Mouse (Mus musculus): Measurements from ENCODE around the gene Adk.

Adk gene

GRCm38 (mm10) chr14:21099371-21099770 is 47.0 kb downstream of the Adk start:
- no peak for DNase-seq (ENCODE audit: low read depth, low spot score)

DNA sequence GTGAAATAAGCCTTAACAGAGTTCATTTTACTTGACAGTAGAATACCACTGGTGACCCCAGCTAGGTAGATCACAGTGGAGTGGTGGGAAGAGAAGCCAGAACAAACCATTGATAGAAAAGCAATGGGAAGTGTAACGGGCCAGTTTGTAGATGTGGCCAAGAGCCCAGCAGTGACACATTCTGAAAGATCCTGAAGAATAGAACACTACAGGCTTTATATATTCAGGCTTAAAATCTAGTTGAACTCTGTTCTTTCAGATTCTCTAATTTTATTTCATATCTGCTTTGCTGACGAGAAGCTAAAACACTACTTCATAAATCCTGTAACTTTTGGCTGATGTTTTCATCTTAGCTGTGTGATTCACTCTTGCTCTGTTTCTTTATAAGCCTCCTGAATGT is 48.5 kb downstream of the Adk start:
- DNase-seq (ENCODE audit: low read depth, low spot score) = no peak

DNA sequence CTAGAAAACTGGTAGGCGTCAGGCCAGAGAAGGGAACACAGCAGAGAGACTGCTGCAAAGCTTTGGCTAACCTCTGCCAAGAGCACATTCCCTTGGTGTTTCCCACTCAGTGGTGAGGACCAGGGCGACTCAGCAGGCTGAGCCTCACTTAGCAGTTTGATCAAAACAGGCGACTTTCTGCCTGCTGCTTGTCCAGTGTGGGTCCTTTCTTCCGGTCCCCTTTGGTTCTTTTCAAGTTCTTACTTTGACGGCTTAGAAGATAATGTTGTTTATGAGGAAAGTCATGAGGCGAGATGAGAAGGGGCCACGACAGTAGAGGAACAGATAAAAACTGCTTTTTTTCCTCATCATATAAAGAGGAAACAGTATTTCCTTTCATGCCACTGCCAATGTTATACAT is 49.2 kb downstream of the Adk start:
- DNase-seq (ENCODE audit: low read depth, low spot score) = no peak

DNA sequence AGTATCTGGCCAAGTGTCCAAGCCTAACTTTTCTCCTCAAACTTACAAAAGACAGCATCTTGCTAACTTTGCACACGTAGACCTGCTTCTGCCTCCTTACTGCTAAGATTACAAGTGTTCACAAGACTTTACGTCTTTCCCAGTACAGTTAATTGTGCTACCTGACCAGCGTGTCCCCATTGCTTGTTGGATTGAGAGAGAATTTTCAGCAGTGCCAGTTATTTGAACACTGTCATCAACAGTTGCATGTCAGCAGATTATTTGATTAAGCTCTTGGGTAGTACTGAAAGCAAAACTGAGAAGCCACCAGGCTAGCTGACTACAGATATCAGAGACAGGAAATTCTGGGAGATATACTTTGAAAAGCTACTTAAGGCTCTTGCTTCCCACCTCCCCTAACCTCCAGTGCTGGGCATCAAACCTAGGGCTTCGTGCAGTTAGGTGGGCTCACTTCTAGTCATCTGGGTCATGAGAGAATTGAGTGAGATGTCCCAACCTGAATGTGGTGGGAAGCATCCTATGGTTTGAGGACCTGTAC is 50.4 kb downstream of the Adk start:
- DNase-seq (ENCODE audit: low read depth, low spot score) = no peak

GRCm38 (mm10) chr14:21105049-21105448 is 52.7 kb downstream of the Adk start:
- no peak for DNase-seq (ENCODE audit: low read depth, low spot score)

DNA sequence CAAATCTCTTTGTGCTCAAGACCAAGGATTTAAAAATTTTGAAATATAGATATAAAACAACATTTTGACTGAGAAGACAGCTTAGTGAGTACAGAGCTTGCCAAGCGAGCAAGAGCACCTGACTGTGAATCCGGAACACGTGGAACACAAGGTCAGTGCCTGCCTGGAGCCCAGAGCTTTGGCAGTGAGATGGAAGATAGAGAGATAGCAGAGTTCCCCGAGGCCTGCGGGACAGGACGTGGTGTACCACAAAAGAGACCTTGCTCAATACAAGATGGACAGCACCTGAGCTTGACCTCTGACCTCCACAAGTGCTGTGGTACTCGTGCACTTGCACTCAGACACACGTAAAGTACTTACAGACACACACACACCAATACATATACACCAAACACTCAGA is 54.2 kb downstream of the Adk start:
- no peak for DNase-seq (ENCODE audit: low read depth, low spot score)

DNA sequence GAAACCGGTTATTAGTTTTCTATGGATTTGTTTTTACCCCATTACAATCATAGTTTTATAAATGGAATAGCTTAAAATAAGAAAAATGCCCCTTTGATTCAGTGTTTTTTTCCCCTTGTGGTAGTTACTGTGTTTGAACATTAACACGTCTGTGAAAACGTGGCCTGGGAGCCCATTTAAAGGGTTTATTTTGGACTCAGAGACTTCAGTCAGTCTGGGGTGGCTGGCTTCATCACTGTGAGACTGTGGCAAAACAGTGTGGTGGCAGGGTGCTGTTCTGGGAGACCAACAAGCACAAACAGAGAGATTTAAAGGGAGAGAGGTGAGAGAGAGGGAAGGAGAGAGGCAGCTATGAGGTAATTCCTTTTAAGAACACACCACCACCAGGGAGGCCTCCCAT is 55.2 kb downstream of the Adk start:
- no peak for DNase-seq (ENCODE audit: low read depth, low spot score)

- no peak for DNase-seq (ENCODE audit: low read depth, low spot score)
Observed at GRCm38 (mm10) chr14:21110492-21110891, 58.1 kb downstream of the Adk start.

- no peak for DNase-seq (ENCODE audit: low read depth, low spot score)
Observed at GRCm38 (mm10) chr14:21111500-21111899, 59.1 kb downstream of the Adk start.

GRCm38 (mm10) chr14:21112174-21112573 is 59.8 kb downstream of the Adk start:
- DNase-seq (ENCODE audit: low read depth, low spot score) = no peak

DNA sequence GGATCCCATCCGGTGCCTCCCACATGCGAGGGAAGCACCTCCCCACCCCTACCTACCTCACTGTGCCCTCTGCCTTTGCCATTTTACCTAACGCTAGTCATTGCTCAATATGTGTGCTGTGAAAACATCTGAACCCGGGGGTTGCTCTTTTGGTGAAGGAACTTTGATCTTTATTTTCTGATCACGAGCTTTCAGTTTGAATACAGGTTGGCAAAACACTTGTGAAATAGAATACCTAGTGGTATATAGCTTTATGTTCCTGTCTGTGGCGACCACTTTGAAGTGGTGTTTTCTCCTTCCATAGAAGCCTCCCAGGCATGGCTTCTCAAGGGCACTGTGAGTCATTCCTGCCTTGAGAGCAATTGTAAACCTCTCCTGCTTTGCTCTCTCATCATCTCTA is 60.4 kb downstream of the Adk start:
- DNase-seq (ENCODE audit: low read depth, low spot score) = no peak

DNA sequence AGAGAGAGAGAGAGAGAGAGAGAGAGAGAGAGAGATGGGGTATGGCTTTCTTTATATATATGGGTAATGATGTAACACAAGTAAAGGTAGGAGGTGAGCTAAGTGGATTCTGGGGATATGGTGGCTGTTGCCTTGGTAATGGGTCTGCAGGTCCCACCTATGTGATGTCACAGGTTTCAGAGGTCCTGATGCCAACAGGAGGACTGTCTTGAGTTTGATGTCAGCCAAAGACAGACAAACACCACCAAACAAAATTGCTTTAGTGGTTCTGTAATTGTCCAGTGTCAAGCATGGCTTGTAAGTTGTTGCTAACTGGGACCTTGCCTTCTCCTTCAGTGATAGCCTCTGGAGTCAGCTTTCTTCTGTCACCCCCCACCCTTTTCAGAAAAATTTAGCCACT is 62.0 kb downstream of the Adk start:
- no peak for DNase-seq (ENCODE audit: low read depth, low spot score)

GRCm38 (mm10) chr14:21115318-21115717 is 62.9 kb downstream of the Adk start:
- no peak for DNase-seq (ENCODE audit: low read depth, low spot score)

DNA sequence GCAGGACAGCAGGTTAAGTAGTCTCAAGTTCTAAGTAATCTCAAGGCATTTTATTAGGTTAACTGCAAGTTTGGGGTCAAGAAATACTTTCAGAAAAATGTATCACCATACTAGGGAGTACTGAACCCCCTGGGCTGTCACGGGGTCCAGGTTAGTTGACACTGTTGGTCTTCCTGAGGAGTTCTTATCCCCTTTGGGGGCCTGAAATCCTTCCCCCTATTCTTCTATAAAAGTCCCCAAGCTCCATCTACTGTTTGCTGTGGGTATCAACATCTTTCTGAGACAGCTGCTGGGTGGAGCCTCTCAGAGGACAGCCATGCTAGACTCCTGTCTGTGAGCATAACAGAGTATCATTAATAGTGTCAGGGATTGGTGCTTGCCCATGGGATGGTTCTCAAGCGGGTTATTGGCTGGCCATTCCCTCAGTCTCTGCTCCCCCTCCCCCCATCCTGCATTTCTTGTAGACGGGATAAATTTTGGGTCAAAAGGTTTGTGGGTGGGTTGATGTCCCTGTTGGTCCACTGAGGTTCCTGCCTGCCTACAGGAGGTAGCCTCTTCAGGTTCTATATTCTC is 63.6 kb downstream of the Adk start:
- peak; percentile 23 for DNase-seq (ENCODE audit: low read depth, low spot score)

- DNase-seq (ENCODE audit: low read depth, low spot score) = no peak
Observed at GRCm38 (mm10) chr14:21118095-21118494, 65.7 kb downstream of the Adk start.

GRCm38 (mm10) chr14:21119653-21120313 is 67.4 kb downstream of the Adk start:
- no peak for DNase-seq (ENCODE audit: low read depth, low spot score)

- DNase-seq (ENCODE audit: low read depth, low spot score) = peak; percentile 47
Observed at GRCm38 (mm10) chr14:21120473-21120872, 68.1 kb downstream of the Adk start.

- no peak for DNase-seq (ENCODE audit: low read depth, low spot score)
Observed at GRCm38 (mm10) chr14:21127215-21127614, 74.8 kb downstream of the Adk start.

DNA sequence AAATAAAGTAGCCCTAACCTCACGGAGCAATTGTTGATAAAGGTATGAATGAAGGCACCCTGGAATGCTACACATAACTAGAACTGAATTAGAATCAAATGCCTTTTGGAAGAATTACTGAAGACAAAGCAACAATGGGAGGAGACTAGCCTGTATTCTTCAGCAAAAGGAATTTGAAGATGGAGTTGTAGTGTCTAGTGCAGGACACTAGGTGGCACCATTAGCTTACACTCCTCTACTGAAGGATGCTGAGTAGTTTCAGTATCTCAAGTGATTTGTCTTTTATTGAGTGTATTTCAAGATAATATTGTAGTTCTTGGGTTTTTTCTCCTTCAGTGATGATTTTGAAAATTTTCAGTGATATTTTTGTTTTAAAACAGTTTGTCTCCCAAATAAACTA is 84.5 kb downstream of the Adk start:
- DNase-seq (ENCODE audit: low read depth, low spot score) = peak; percentile 82

DNA sequence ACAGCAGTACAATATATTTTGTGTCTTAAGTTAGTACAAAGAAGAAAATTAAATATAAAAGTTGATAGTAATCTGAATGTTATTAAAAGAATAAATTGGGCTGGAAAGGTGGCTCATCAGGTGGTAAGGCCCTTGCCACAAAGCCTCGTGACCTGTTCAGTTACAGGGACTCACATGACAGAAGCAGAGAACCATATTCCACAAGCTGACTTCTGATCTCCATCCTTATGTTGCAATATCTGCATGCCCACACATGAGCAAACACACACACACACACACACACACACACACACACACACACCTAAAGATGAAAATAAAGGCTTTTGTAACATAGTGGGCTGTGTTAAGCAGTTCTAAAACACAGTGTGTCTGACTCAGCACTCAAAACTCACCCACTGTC is 90.2 kb downstream of the Adk start:
- no peak for DNase-seq (ENCODE audit: low read depth, low spot score)

- DNase-seq (ENCODE audit: low read depth, low spot score) = peak; percentile 54
Observed at GRCm38 (mm10) chr14:21143406-21144115, 91.2 kb downstream of the Adk start.

DNA sequence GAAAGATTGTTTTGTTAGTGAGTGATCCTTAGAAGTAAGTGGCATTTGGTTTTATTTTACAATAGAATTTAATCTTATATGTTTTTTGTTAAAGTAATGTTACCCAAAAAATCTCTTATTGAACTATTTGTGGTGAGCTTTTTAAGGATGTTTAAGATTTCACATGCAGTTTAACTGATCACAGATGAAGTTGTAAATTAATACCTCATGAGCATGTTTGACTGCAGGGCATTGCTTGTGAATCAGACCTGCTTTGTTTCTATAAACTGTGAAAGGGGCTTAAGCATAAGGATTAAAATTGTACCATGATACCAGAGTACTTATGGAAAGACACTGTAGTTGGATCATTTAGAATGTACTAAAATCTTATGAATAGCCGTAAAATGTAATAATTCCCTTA is 94.8 kb downstream of the Adk start:
- no peak for DNase-seq (ENCODE audit: low read depth, low spot score)

DNA sequence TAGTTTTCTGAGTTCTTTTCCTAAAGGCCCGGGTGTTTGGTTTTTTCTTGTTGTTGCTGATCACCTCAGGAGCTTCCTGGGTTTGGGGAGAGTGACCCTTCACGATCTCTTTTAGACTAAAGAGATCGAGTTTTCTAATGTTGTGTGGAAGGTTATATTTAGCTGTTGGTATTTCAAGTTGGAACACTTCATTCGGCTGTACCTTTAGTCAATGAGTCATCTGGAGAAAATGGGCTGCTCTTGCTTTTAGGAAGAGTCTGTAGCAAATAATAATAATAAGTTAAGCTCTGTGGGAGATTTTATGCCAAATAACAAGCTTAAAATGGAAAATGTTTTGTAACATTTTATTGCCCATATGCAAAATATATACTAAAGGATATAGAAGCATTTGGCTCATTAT is 97.9 kb downstream of the Adk start:
- no peak for DNase-seq (ENCODE audit: low read depth, low spot score)
